Mouse (Mus musculus) hindbrain, embryonic 14.5 days (tissue): ENCODE data around the gene Naglu. TPM values are rescaled to one million over a fixed set of nuclear protein-coding genes. Genes with fewer than 3 reads are reported as not detected.
"Not testable (repeated sequence)": the region's sequence is repeated elsewhere in the genome, so short reads cannot be mapped to it uniquely, and the experiment has no call there.

Source experiments
- ATAC-seq: fragments of 200-750 bp; cut with Nextera tagmentation; 2 replicates; pipeline ENCODE4 v1.8.0; 2017; ENCODE audit warnings: moderate number of reproducible peaks, mild to moderate bottlenecking, moderate TSS enrichment, moderate library complexity; ENCODE audit not compliant: low FRiP score
- DNase-seq: peaks from one replicate; pipeline ENCODE4 v3.0.0-alpha.2; 2015; ENCODE audit warnings: low spot score
- H3K27ac ChIP-seq: fragments of 300-500 bp; sonication (generic); 2 replicates; pipeline ENCODE4 v1.5.1; 2014; ENCODE audit warnings: mild to moderate bottlenecking, moderate library complexity
- H3K27me3 ChIP-seq: fragments of 300-500 bp; sonication (generic); 2 replicates; pipeline ENCODE4 v1.6.1; 2014; ENCODE audit warnings: mild to moderate bottlenecking, low read length, mixed read lengths; ENCODE audit not compliant: control insufficient read depth, insufficient read depth
- H3K36me3 ChIP-seq: fragments of 300-500 bp; sonication (generic); replicated peaks from 2 replicates; pipeline ENCODE4 v1.6.1; 2014; ENCODE audit not compliant: control insufficient read depth, insufficient read depth
- H3K4me1 ChIP-seq: fragments of 300-500 bp; sonication (generic); replicated peaks from 2 replicates; pipeline ENCODE4 v1.6.1; 2014; ENCODE audit warnings: antibody characterized with exemption, low read length, mixed read lengths; ENCODE audit not compliant: control insufficient read depth, insufficient read depth
- H3K4me2 ChIP-seq: fragments of 300-500 bp; sonication (generic); replicated peaks from 2 replicates; pipeline ENCODE4 v1.6.1; 2014; ENCODE audit warnings: mild to moderate bottlenecking, moderate library complexity
- H3K4me3 ChIP-seq: fragments of 300-500 bp; sonication (generic); replicated peaks from 2 replicates; pipeline ENCODE4 v1.5.1; 2014; ENCODE audit warnings: mild to moderate bottlenecking, low read length
- H3K9ac ChIP-seq: fragments of 300-500 bp; sonication (generic); 2 replicates; pipeline ENCODE4 v1.6.1; 2014
- H3K9me3 ChIP-seq: fragments of 300-500 bp; sonication (generic); 2 replicates; pipeline ENCODE4 v1.6.1; 2016; ENCODE audit warnings: low read length; ENCODE audit not compliant: control insufficient read depth
- WGBS: fragments of 180-500 bp; shearing (Covaris S2); extraction: QIAGEN DNeasy Blood & Tissue Kit; methylation state at CpG from one replicate; pipeline ENCODE4 v1.1.7; 2014; 5-methylcytosine and 5-hydroxymethylcytosine counted together
- microRNA-seq: library from miRNA; unstranded; fragments of <30 nt; microRNA quantifications from one replicate; pipeline ENCODE4, GENCODE M21; 2016
- polyA plus RNA-seq: library from polyadenylated mRNA; unstranded; fragments of >200 nt; fragmentation: Nextera tagmentation; extraction: Ambion mirVana; gene quantifications from 2 replicates; pipeline ENCODE4 v1.2.1, GENCODE M21; 2014

Naglu gene
- polyA plus RNA-seq, 1 experiment from 2014 or later, result 10.2 TPM

DNA sequence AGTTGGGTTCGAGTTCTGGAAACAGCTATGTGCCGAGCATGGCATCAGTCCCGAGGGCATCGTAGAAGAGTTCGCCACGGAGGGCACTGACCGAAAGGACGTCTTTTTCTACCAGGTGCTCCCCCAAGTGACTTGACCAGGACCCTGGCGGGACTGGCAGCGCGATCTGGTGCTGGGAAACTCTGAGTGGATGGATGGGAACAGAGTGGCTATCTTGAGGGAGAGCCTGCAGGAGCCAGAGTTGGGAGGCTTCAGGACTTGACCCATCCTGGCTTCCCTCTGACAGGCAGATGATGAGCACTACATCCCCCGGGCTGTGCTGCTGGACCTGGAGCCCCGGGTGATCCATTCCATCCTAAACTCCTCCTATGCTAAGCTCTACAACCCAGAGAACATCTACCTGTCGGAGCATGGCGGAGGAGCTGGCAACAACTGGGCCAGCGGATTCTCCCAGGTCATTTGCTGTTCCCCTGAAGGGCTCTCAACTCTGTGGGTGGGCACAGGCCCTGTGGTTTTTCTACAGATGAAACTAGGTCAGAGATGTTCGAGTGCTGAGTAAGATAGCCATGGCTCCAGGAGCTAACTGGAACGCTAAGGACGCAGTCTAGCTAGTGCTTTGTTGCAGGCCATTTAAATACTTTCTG, 50.9 kb downstream of the Naglu start:
- Histone ChIP-seq H3K27ac (peak overlapping the region; percentile 89), H3K9me3 (no peaks in the 10 kb centered on the region), H3K9ac (peak overlapping the region; percentile 84), H3K4me3 (peak overlapping the region; percentile 85), H3K36me3 (peaks cover 24% of the 10 kb centered on the region), H3K4me1 (peaks cover 30% of the 10 kb centered on the region), H3K4me2 (peak overlapping the region; percentile 94), H3K27me3 (no peaks in the 10 kb centered on the region)
- DNase-seq (no peak), ATAC-seq (no peak)
- 27% methylated on average over 19 of the region's 19 CpGs for WGBS

DNA sequence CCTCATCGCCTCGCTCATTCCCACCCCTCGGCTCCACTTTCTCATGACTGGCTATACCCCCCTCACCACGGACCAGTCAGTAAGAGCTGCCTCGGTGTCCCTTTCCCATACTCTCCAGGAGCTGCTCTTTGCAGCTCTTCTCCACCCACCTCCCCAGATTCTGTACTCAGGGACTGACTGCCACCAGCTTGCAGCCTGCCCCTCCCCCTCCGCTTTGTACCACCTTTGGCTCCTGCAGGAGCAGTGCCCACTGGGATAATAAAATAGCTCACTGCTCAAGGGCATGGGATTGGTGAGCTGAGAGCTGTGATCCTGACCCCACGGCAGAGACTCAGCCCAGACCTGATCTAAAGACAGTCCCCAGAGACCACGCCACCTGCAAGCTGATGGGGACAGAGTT, 54.7 kb downstream of the Naglu start:
- 95% methylated on average over 8 of the region's 8 CpGs for WGBS
- H3K4me3 ChIP-seq, H3K4me2 ChIP-seq, H3K9ac ChIP-seq, H3K27me3 ChIP-seq, DNase-seq, H3K9me3 ChIP-seq, H3K27ac ChIP-seq, ATAC-seq: not testable (repeated sequence)
- Histone ChIP-seq H3K36me3 (peaks cover 37% of the 10 kb centered on the region), H3K4me1 (peaks cover 13% of the 10 kb centered on the region)

DNA sequence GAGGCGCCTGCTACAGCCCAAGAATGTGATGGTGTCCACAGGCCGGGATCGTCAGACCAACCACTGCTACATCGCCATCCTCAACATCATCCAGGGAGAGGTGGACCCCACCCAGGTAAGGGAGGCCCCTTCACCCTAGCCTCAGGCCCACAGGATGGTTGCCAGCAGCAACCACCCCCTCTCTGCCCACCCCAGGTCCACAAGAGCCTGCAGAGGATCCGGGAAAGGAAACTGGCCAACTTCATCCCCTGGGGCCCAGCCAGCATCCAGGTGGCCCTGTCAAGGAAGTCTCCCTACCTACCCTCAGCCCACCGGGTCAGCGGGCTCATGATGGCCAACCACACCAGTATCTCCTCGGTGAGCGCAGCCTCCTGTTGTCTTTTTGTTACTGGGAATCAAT, 55.2 kb downstream of the Naglu start:
- Histone ChIP-seq H3K36me3 (peaks cover 37% of the 10 kb centered on the region), H3K4me1 (peaks cover 13% of the 10 kb centered on the region)
- H3K27me3 ChIP-seq, H3K9ac ChIP-seq, ATAC-seq, H3K27ac ChIP-seq, H3K4me2 ChIP-seq, H3K4me3 ChIP-seq, DNase-seq, H3K9me3 ChIP-seq: not testable (repeated sequence)
- WGBS, result 94% methylated on average over 4 of the region's 9 CpGs

DNA sequence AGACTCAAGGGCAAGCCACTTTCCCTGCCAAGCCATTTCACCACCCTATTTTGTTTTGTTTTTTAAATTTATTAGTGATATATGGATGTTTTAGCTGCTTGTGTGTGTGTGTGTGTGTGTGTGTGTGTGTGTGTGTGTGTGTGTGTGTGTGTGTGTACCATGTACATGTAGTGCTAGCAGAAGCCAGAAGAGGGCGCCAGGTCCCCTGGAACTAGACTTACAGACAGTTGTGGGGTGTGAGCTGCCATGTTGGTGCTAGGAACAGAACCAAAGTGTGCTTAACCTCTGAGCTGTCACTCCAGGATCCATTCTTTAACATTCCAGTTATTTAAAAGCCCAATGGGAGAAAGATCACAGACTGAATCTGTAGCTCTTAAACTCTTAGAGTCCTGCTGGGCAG, 57.3 kb downstream of the Naglu start:
- no peak overlapping the region for H3K4me3 ChIP-seq
- peaks cover 37% of the 10 kb centered on the region for H3K36me3 ChIP-seq
- H3K27ac ChIP-seq, result no peak overlapping the region
- DNase-seq (no peak), ATAC-seq (no peak)
- no peaks in the 10 kb centered on the region for H3K4me1 ChIP-seq
- H3K27me3 ChIP-seq, result no peaks in the 10 kb centered on the region
- H3K9me3 ChIP-seq, result no peaks in the 10 kb centered on the region
- WGBS, result 58% methylated on average over 1 of the region's 1 CpGs
- no peak overlapping the region for H3K9ac ChIP-seq
- no peak overlapping the region for H3K4me2 ChIP-seq

Small RNA genes lying within 50 kb of the gene (microRNA-seq; reads per million reads assigned to microRNA genes)
- gene Mir6928, result 4.8 reads per million, percentile 22 among the genes with 10 or more reads in this experiment

Other genes starting within 250 kb of the Naglu start
- 19.0 and 19.8 TPM in 2 replicates for gene Stat5b, start 219.3 kb upstream of the Naglu start, polyA plus RNA-seq
- 1.4 and 1.7 TPM in 2 replicates for gene Stat5a, start 210.7 kb upstream of the Naglu start, polyA plus RNA-seq
- gene Stat3, start 130.5 kb upstream of the Naglu start, polyA plus RNA-seq, result 49.1 and 50.6 TPM in 2 replicates
- gene Cavin1, start 99.1 kb upstream of the Naglu start, polyA plus RNA-seq, result 20.1 and 21.1 TPM in 2 replicates
- 143 and 152 TPM in 2 replicates for gene Atp6v0a1, start 60.6 kb upstream of the Naglu start, polyA plus RNA-seq
- 0.31 TPM in 1 of 2 replicates, not detected in the other for gene Hsd17b1, start 8.4 kb downstream of the Naglu start, polyA plus RNA-seq
- gene Coasy, start 12.6 kb downstream of the Naglu start, polyA plus RNA-seq, result 37.2 and 45.3 TPM in 2 replicates
- 84.0 and 86.6 TPM in 2 replicates for gene Mlx, start 17.3 kb downstream of the Naglu start, polyA plus RNA-seq
- gene Psmc3ip, start 25.4 kb downstream of the Naglu start, polyA plus RNA-seq, result 16.4 and 20.7 TPM in 2 replicates
- gene Retreg3, start 49.9 kb downstream of the Naglu start, polyA plus RNA-seq, result 13.0 and 14.2 TPM in 2 replicates
- 64.0 and 64.1 TPM in 2 replicates for gene Tubg1, start 49.9 kb downstream of the Naglu start, polyA plus RNA-seq
- gene Tubg2, start 85.9 kb downstream of the Naglu start, polyA plus RNA-seq, result 48.6 and 50.6 TPM in 2 replicates
- gene Cntnap1, start 100.5 kb downstream of the Naglu start, polyA plus RNA-seq, result 6.0 and 6.5 TPM in 2 replicates
- 7.7 and 9.5 TPM in 2 replicates for gene Plekhh3, start 101.3 kb downstream of the Naglu start, polyA plus RNA-seq
- gene Ccr10, start 105.4 kb downstream of the Naglu start, polyA plus RNA-seq, result 0.23 and 0.25 TPM in 2 replicates
- 26.9 and 37.2 TPM in 2 replicates for gene Ezh1, start 156.5 kb downstream of the Naglu start, polyA plus RNA-seq
- gene Ramp2, start 176.0 kb downstream of the Naglu start, polyA plus RNA-seq, result 102 and 117 TPM in 2 replicates
- gene Vps25, start 183.7 kb downstream of the Naglu start, polyA plus RNA-seq, result 122 and 133 TPM in 2 replicates
- gene Wnk4, start 190.6 kb downstream of the Naglu start, polyA plus RNA-seq, result 5.3 and 6.0 TPM in 2 replicates
- gene Cntd1, start 209.0 kb downstream of the Naglu start, polyA plus RNA-seq, result 0.42 and 0.91 TPM in 2 replicates
- gene Coa3, start 209.1 kb downstream of the Naglu start, polyA plus RNA-seq, result 242 and 256 TPM in 2 replicates
- 172 and 176 TPM in 2 replicates for gene Becn1, start 232.3 kb downstream of the Naglu start, polyA plus RNA-seq
- 89.7 and 97.3 TPM in 2 replicates for gene Psme3, start 246.2 kb downstream of the Naglu start, polyA plus RNA-seq